Mouse (Mus musculus) kidney, embryonic 14.5 days (tissue): ENCODE measurements around the gene Ciao2a. TPM values are rescaled to one million over a fixed set of nuclear protein-coding genes. Genes with fewer than 3 reads are reported as not detected.

Source experiments
- ATAC-seq: fragments of 200-750 bp; cut with Nextera tagmentation; 2 replicates; pipeline ENCODE4 v1.8.0; 2017; ENCODE audit warnings: moderate number of reproducible peaks, mild to moderate bottlenecking, moderate TSS enrichment, moderate library complexity; ENCODE audit not compliant: low FRiP score, low TSS enrichment
- H3K27ac ChIP-seq: fragments of 300-500 bp; sonication (generic); 2 replicates; pipeline ENCODE4 v1.5.1; 2014; ENCODE audit warnings: low read depth, mild to moderate bottlenecking, low read length, moderate library complexity, mixed read lengths
- H3K27me3 ChIP-seq: fragments of 300-500 bp; sonication (generic); 2 replicates; pipeline ENCODE4 v1.6.1; 2014; ENCODE audit warnings: mild to moderate bottlenecking, low read length; ENCODE audit not compliant: control insufficient read depth, insufficient read depth
- H3K36me3 ChIP-seq: fragments of 300-500 bp; sonication (generic); 2 replicates; pipeline ENCODE4 v1.6.1; 2014; ENCODE audit warnings: low read length, mixed read lengths; ENCODE audit not compliant: control insufficient read depth, insufficient read depth
- H3K4me1 ChIP-seq: fragments of 300-500 bp; sonication (generic); 2 replicates; pipeline ENCODE4 v1.6.1; 2014; ENCODE audit warnings: low read length, mixed read lengths; ENCODE audit not compliant: control insufficient read depth, insufficient read depth
- H3K4me2 ChIP-seq: fragments of 300-500 bp; sonication (generic); replicated peaks from 2 replicates; pipeline ENCODE4 v1.6.1; 2014; ENCODE audit warnings: low read depth, mild to moderate bottlenecking, low read length
- H3K4me3 ChIP-seq: fragments of 300-500 bp; sonication (generic); 2 replicates; pipeline ENCODE4 v1.5.1; 2014; ENCODE audit warnings: mild to moderate bottlenecking, low read length
- H3K9ac ChIP-seq: fragments of 300-500 bp; sonication (generic); 2 replicates; pipeline ENCODE4 v1.6.1; 2014; ENCODE audit warnings: low read depth, mild to moderate bottlenecking, low read length, moderate library complexity
- H3K9me3 ChIP-seq: fragments of 300-500 bp; sonication (generic); 2 replicates; pipeline ENCODE4 v1.6.1; 2016; ENCODE audit warnings: low read length; ENCODE audit not compliant: control insufficient read depth
- whole genome bisulfite sequencing: fragments of 180-500 bp; shearing (Covaris S2); extraction: QIAGEN DNeasy Blood & Tissue Kit; methylation state at CpG from one replicate; pipeline ENCODE4 v1.1.7; 2014; 5-methylcytosine and 5-hydroxymethylcytosine counted together
- polyA plus RNA-seq: library from polyadenylated mRNA; unstranded; fragments of >200 nt; fragmentation: Nextera tagmentation; extraction: Ambion mirVana; gene quantifications from 2 replicates; pipeline ENCODE4 v1.2.1, GENCODE M21; 2014

Gene Ciao2a
- polyA plus RNA-seq, 1 experiment from 2014 or later, result 164 TPM

DNA sequence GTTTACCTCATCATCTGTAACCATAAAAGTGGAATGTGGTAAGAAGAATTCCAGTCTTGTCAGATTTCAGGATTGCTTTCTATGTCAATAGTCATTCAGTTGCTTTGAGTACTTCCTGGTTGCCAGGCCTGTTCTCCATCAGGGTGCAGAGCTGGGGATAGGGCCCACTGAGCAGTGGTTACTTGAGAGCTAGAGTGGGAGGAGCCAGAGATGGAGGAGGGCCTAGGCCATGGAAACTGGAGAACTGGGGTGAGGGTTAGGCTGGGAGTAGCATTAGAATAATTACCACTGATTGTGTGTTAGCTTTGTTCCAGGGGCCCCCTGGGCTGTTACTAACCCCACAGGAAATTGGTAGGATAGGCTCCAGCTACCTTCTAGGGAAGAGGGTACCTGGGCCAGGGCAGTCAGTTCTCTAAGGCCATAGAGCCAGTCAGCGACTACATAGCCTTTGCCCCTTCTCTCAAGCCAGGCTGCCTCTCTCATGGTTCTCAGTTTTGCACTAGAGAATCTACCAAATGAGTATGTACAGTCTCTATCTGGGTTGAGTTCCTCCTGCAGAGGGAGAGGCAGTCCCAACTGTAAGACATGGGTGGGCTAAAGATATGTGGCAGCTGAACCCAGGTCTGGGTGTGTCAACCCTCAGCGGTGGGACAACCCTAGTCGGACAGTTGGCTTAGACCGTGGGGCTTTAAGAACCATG lies 54.9 kb downstream of the Ciao2a start:
- peak overlapping the region; percentile 39; the same call in 1 of the 2 replicates for H3K27ac ChIP-seq
- H3K27me3 ChIP-seq, result no peaks in the 10 kb centered on the region
- no peak overlapping the region for H3K9ac ChIP-seq
- WGBS, result 55% methylated on average over 4 of the region's 4 CpGs
- H3K36me3 ChIP-seq, result no peaks in the 10 kb centered on the region
- H3K9me3 ChIP-seq, result no peaks in the 10 kb centered on the region
- peak; percentile 93 for ATAC-seq
- no peaks in the 10 kb centered on the region; the same call in 1 of the 2 replicates for H3K4me1 ChIP-seq
- H3K4me3 ChIP-seq, result no peak overlapping the region
- H3K4me2 ChIP-seq, result no peak overlapping the region

DNA sequence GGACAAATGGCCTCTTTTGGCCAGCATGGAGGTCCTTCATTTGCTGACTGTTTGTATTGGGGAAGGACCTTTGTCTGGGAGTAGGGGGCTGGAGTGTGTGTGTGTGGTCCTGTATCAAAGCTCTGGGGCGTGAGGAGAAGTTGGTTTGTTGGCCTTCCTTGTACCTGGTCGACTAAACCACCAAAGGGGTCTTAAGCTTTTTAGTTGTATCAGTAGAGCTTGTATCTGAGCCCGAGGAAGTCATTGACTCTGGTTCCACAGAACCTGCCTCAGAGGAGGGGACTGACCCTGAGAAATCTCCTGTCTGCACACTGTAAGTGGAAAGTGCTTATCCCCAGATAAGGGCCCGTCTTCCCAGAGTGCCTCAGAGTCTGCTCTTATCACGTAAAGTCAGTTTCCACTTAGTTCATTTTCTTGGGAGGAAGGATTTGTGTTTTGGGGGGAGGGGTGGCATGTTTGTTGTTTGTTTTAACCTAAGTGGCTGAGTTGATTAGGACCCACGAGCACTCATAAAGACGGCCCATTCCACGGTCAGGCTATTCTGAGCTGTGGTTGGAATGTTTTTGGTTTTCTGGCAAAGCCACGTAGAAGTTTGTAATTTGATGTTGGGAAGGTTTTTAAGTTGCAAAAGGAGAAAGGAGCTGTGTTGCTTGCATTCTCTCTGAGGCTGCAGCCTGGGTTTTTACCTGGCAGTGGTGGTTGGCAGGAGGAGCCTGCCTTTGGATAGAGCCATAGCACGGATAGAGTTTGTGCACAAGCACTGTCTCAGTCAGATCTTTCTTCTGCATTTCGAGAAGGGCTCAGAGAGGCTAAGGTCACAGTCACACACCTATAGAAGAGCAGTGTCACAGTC lies 55.6 kb downstream of the Ciao2a start:
- no peak for ATAC-seq
- H3K4me2 ChIP-seq, result no peak overlapping the region

DNA sequence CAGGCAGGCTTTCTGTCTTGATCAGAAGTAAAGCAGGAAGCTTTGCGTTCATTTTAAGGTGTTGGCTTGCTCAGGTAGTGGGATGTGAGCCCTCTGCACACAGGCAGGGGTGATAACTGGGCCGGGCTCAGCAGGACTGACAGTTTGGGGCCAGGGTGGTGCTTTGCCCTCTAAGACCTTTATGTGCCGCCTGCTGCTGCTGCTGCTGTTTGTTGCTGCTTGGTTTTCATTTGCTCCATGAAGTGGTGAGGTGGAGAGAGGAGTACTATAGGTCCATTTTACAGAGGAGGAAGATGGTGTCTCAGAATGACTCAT lies 56.2 kb downstream of the Ciao2a start:
- Histone ChIP-seq H3K36me3 (no peaks in the 10 kb centered on the region), H3K27ac (no peak overlapping the region), H3K4me1 (no peaks in the 10 kb centered on the region; the same call in 1 of the 2 replicates), H3K4me2 (no peak overlapping the region), H3K9ac (no peak overlapping the region), H3K9me3 (no peaks in the 10 kb centered on the region), H3K4me3 (no peak overlapping the region), H3K27me3 (no peaks in the 10 kb centered on the region)
- WGBS, result 85% methylated on average over 3 of the region's 3 CpGs
- no peak for ATAC-seq

More for the DNA sequence above, 55.6 kb downstream of the Ciao2a start:
- Histone ChIP-seq H3K27me3 (no peaks in the 10 kb centered on the region), H3K9me3 (no peaks in the 10 kb centered on the region), H3K27ac (no peak overlapping the region), H3K36me3 (no peaks in the 10 kb centered on the region), H3K9ac (no peak overlapping the region), H3K4me1 (no peaks in the 10 kb centered on the region; the same call in 1 of the 2 replicates), H3K4me3 (no peak overlapping the region)
- 66% methylated on average over 11 of the region's 11 CpGs for WGBS

DNA sequence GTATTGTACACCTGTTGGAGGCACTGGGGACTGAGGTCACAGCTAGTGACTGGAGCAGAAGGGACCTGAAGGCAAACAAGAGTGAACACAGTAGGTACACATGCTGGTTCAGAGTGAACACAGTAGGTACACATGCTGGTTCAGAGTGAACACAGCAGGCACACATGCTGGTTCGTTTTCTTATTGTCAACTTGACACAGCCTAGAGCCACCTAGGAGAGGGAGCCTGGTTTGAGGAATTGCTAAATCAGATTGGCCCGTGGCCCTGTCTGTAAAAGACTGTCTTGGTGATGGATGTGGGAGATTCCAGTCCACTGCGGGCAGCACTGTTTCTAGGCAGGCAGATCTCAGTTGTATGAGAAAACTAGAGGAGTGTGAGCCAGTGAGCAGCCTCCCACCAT lies 56.6 kb downstream of the Ciao2a start:
- H3K4me3 ChIP-seq, result no peak overlapping the region
- 76% methylated on average over 3 of the region's 3 CpGs for WGBS
- ATAC-seq, result no peak

DNA sequence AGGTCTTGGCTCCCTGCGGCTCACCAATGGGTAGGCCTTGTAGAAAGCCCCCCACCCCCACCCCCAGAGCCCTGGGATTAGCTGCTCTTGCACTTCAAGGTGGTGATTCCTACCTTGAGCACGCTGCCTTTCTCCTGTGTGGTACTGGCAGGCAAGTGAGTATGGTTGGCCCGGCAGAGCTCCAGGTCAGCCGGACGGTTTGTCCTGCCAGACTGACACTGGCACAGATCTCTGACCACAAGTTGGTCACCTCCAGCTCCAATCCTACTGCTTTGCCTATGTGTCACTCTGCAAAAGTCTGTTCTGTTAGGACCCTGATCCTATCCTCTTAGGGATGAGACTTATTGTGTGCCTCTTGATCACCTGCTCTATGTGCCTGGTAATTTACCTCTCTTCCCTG lies 58.2 kb downstream of the Ciao2a start:
- H3K9ac ChIP-seq, result no peak overlapping the region
- ATAC-seq, result no peak

More for the DNA sequence above, 56.6 kb downstream of the Ciao2a start:
- Histone ChIP-seq H3K4me2 (no peak overlapping the region), H3K9ac (no peak overlapping the region), H3K4me1 (no peaks in the 10 kb centered on the region; the same call in 1 of the 2 replicates), H3K27ac (no peak overlapping the region), H3K36me3 (no peaks in the 10 kb centered on the region), H3K9me3 (no peaks in the 10 kb centered on the region), H3K27me3 (no peaks in the 10 kb centered on the region)

DNA sequence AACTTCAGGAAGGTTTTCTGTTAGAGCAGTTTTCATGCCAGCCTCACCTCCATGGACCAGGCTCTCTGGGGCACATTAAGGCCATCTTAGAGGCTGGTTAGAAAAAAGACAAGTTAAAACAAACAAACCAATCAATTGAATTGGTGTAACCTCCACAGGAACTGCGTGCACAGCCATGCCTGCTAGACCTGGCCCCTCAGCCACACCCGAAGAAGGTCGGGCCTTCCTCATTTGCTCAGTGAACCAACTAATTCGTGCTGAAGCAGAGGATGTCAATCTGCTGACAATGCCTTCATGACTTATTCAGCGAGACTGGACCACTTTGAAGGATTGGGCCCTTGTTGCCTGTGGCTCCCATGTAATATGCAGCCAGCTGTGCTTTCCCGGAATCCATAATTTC lies 60.0 kb downstream of the Ciao2a start:
- Histone ChIP-seq H3K4me1 (no peaks in the 10 kb centered on the region; the same call in 1 of the 2 replicates), H3K27ac (no peak overlapping the region), H3K4me3 (no peak overlapping the region), H3K27me3 (no peaks in the 10 kb centered on the region), H3K4me2 (no peak overlapping the region), H3K9me3 (no peaks in the 10 kb centered on the region), H3K9ac (no peak overlapping the region), H3K36me3 (no peaks in the 10 kb centered on the region)
- ATAC-seq, result no peak
- 28% methylated on average over 6 of the region's 6 CpGs for WGBS

More for the DNA sequence above, 58.2 kb downstream of the Ciao2a start:
- no peak overlapping the region for H3K4me2 ChIP-seq
- H3K4me3 ChIP-seq, result no peak overlapping the region
- no peak overlapping the region for H3K27ac ChIP-seq
- no peaks in the 10 kb centered on the region for H3K36me3 ChIP-seq
- no peaks in the 10 kb centered on the region for H3K9me3 ChIP-seq
- H3K4me1 ChIP-seq, result no peaks in the 10 kb centered on the region; the same call in 1 of the 2 replicates
- WGBS, result 80% methylated on average over 5 of the region's 5 CpGs
- H3K27me3 ChIP-seq, result no peaks in the 10 kb centered on the region

Other genes with a start within 250 kb of the Ciao2a start
- gene Pclaf, start 236.4 kb upstream of the Ciao2a start, polyA plus RNA-seq, result 283 and 343 TPM in 2 replicates
- gene Trip4, start 217.8 kb upstream of the Ciao2a start, polyA plus RNA-seq, result 24.0 and 36.6 TPM in 2 replicates
- gene Csnk1g1, start 217.7 kb upstream of the Ciao2a start, polyA plus RNA-seq, result 17.0 and 20.8 TPM in 2 replicates
- gene Ppib, start 66.4 kb upstream of the Ciao2a start, polyA plus RNA-seq, result 622 and 701 TPM in 2 replicates
- 0.91 and 1.5 TPM in 2 replicates for gene Snx22, start 56.9 kb upstream of the Ciao2a start, polyA plus RNA-seq
- 90.1 and 130 TPM in 2 replicates for gene Snx1, start within 50 bp of the Ciao2a start, polyA plus RNA-seq
- 3.3 and 4.2 TPM in 2 replicates for gene Dapk2, start 31.6 kb downstream of the Ciao2a start, polyA plus RNA-seq
- gene Herc1, start 223.8 kb downstream of the Ciao2a start, polyA plus RNA-seq, result 14.9 and 26.9 TPM in 2 replicates